12 mouse cellular contexts compared by ENCODE assay signal in genomic region chr4:95106881-95107665, GRCm38 (mm10). TPM values are rescaled to one million over a fixed set of nuclear protein-coding genes. Genes with fewer than 3 reads are reported as not detected.
DNase-seq lines count a peak whose midpoint lies in the region; ATAC-seq and TF ChIP-seq lines count a peak whose summit lies in the region.
"Had no signal": no experiment of that assay in that cellular context is flagged by ENCODE, and none has a peak within 500 bp of the region (broad histone marks: within the 10 kb centered on the region; RNA-seq: fewer than 3 reads in every experiment).

No protein-coding gene starts in this region.

- WGBS in heart, embryonic 13.5 days, result 73% methylated on average over 10 of the region's 10 CpGs
- WGBS in thymus, adult 2 months, result 14% methylated on average over 10 of the region's 10 CpGs
- 44% methylated on average over 10 of the region's 10 CpGs for WGBS in liver, embryonic 13.5 days (ENCODE audit: insufficient replicate concordance)

- H3K9ac ChIP-seq in heart, embryonic 13.5 days, result no peak overlapping the region
- no peak overlapping the region for H3K9ac ChIP-seq in liver, embryonic 13.5 days
- H3K9ac ChIP-seq: forebrain, embryonic 12.5 days; stomach, embryonic 15.5 days had no signal

- no peak for ATAC-seq in heart, embryonic 13.5 days (ENCODE audit: extremely low read depth, insufficient number of reproducible peaks, low FRiP score, low TSS enrichment)
- no peak for ATAC-seq in liver, embryonic 13.5 days (ENCODE audit: low read depth)

- no peaks in the 10 kb centered on the region for H3K27me3 ChIP-seq in heart, embryonic 13.5 days (replicated peaks)
- H3K27me3 ChIP-seq in thymus, adult 2 months (ENCODE audit: control insufficient read depth, insufficient read depth, low read length), result no peaks in the 10 kb centered on the region
- H3K27me3 ChIP-seq in liver, embryonic 13.5 days, result peaks cover 9% of the 10 kb centered on the region
- H3K27me3 ChIP-seq: stomach, embryonic 15.5 days had no signal

- no peaks in the 10 kb centered on the region; the same call in 1 of the 2 replicates for H3K9me3 ChIP-seq in heart, embryonic 13.5 days
- H3K9me3 ChIP-seq in liver, embryonic 13.5 days (replicated peaks), result no peaks in the 10 kb centered on the region
- H3K9me3 ChIP-seq: forebrain, embryonic 12.5 days; stomach, embryonic 15.5 days had no signal

- no peak for TF ChIP-seq CTCF in thymus, adult 2 months (IDR thresholded peaks at IDR 0.05; ENCODE audit: borderline replicate concordance, control insufficient read depth, extremely low read depth, insufficient read depth, low read length, poor library complexity)

- H3K27ac ChIP-seq in heart, embryonic 13.5 days (replicated peaks), result 0 out of 2 replicates have a peak overlapping the region, but pooled peaks have one; percentile 8
- peak overlapping the region; percentile 45; the same call in 1 of the 2 replicates for H3K27ac ChIP-seq in thymus, adult 2 months (ENCODE audit: control insufficient read depth, insufficient read depth, low read length)
- H3K27ac ChIP-seq in liver, embryonic 13.5 days, result 0 out of 2 replicates have a peak overlapping the region, but pooled peaks have one; percentile 23
- H3K27ac ChIP-seq: forebrain, embryonic 12.5 days had no signal

- H3K36me3 ChIP-seq in heart, embryonic 13.5 days, result no peaks in the 10 kb centered on the region
- H3K36me3 ChIP-seq in thymus, adult 2 months (ENCODE audit: control insufficient read depth, insufficient read depth, low read length), result no peaks in the 10 kb centered on the region
- H3K36me3 ChIP-seq in liver, embryonic 13.5 days, result no peaks in the 10 kb centered on the region
- H3K36me3 ChIP-seq: forebrain, embryonic 12.5 days; stomach, embryonic 15.5 days had no signal

- peaks cover 24% of the 10 kb centered on the region for H3K4me1 ChIP-seq in heart, embryonic 13.5 days
- peaks cover 14% of the 10 kb centered on the region for H3K4me1 ChIP-seq in thymus, adult 2 months (replicated peaks; ENCODE audit: control insufficient read depth, insufficient read depth, low read length)
- H3K4me1 ChIP-seq in liver, embryonic 13.5 days (replicated peaks), result peaks cover 12% of the 10 kb centered on the region; the same call in 1 of the 2 replicates

- no peak for TF ChIP-seq POLR2A in thymus, adult 2 months (IDR thresholded peaks at IDR 0.05; ENCODE audit: control insufficient read depth, extremely low read depth, insufficient read depth, low read length, poor library complexity)

- no peak overlapping the region for H3K4me3 ChIP-seq in heart, embryonic 13.5 days
- H3K4me3 ChIP-seq in thymus, adult 2 months (ENCODE audit: control insufficient read depth, insufficient read depth, low read length), result peak overlapping the region; percentile 47
- H3K4me3 ChIP-seq in liver, embryonic 13.5 days (replicated peaks), result no peak overlapping the region
- H3K4me3 ChIP-seq: forebrain, embryonic 12.5 days; layer of hippocampus, adult 2 months; stomach, embryonic 15.5 days had no signal

- H3K4me2 ChIP-seq in heart, embryonic 13.5 days, result no peak overlapping the region
- no peak overlapping the region for H3K4me2 ChIP-seq in liver, embryonic 13.5 days

- DNase-seq in heart, adult 18-20 months, result no peak
- peak; percentile 18 for DNase-seq in thymus, adult 2 months
- DNase-seq in thymus, postnatal 10 days (ENCODE audit: low spot score in 2 of 2), result no peak
- DNase-seq in liver, embryonic 13.5 days, result no peak
- peak; percentile 28 for DNase-seq in thymus, postnatal 4 days
- DNase-seq in layer of hippocampus, postnatal 14 days (ENCODE audit: low spot score in 2 of 2), result no peak
- no peak for DNase-seq in gastrocnemius, adult 18-20 months (ENCODE audit: low spot score)
- DNase-seq: adrenal gland, postnatal 25 days had no signal

RNA-seq across cellular contexts. Expression of gene Jun, which starts 55.1 kb away (rescaled TPM):
- 67.7 and 72.3 TPM in 2 replicates for polyA plus RNA-seq in heart, embryonic 13.5 days (2015; fragmentation: Nextera tagmentation; extraction: Ambion mirVana)
- total RNA-seq in heart, adult 18-20 months (2021), result 10 to 100 TPM; 56.1 to 67.7 TPM
- 17.3 and 18.7 TPM in 2 replicates for polyA plus RNA-seq in thymus, adult 2 months (2012; rRNA removed)
- 5.9 and 6.4 TPM in 2 replicates for polyA plus RNA-seq in liver, embryonic 13.5 days (2015; fragmentation: Nextera tagmentation; extraction: Ambion mirVana)
- 10 to 100 TPM; 70.6 to 72.1 TPM for total RNA-seq in layer of hippocampus, postnatal 14 days (2021)
- total RNA-seq in gastrocnemius, adult 18-20 months (2021), result 100 to 1,000 TPM in 1 of 2 experiments, 10 to 100 TPM in 1; 56.8 to 140 TPM

Comparison
In these comparisons a context has a peak if more than half of its experiments do, and no peak if none do; other contexts are left out.
1. DNase-seq: peak in thymus, adult 2 months (single experiment) and thymus, postnatal 4 days (single experiment); none in heart, adult 18-20 months (0 of 2), thymus, postnatal 10 days (0 of 2), liver, embryonic 13.5 days (single experiment), layer of hippocampus, postnatal 14 days (0 of 2) and gastrocnemius, adult 18-20 months (single experiment).
2. Peak in every context shown above with its lines, with median percentiles within 50 percentile points of each other: H3K27ac ChIP-seq.